Mouse (Mus musculus): ENCODE measurements around the gene Dcbld1. TPM values are rescaled to one million over a fixed set of nuclear protein-coding genes. Genes with fewer than 3 reads are reported as not detected.
"Not testable (repeated sequence)": the region's sequence is repeated elsewhere in the genome, so short reads cannot be mapped to it uniquely, and the experiment has no call there.

The Dcbld1 gene
- total RNA-seq, 2 experiments from 2014 or later, result 3.9 to 5.9 TPM

GRCm38 (mm10) chr10:52304574-52304973 lies 71.2 kb downstream of the Dcbld1 start:
- no peak for DNase-seq

- DNase-seq, result peak; percentile 70 to 91
Observed at GRCm38 (mm10) chr10:52309196-52309595, 75.8 kb downstream of the Dcbld1 start.

DNA sequence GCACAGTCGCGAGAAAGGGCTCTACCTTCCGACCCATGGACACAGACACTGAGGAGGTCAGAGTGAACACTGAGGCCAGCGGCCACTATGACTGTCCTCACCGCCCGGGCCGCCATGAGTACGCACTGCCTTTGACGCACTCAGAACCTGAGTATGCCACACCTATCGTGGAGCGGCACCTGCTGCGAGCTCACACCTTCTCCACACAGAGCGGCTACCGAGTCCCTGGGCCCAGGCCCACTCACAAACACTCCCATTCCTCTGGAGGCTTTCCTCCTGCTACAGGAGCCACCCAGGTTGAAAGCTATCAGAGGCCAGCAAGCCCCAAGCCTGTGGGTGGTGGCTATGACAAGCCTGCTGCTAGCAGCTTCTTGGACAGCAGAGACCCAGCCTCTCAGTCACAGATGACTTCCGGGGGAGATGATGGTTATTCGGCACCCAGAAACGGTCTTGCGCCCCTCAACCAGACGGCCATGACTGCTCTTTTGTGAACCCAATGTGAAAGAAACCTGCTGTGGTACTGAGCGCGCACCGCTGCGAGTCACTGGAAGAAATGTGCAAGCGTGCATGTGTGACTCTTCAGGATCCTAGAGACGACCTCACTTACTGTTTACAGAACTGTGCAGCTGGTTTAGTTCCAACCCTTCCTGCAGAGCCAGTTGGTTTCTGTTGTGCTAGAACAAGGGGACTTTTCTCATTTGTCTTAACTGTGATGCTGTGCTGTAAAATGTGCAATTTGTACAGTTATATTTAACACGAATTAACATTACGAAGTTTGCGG lies 86.3 kb downstream of the Dcbld1 start:
- DNase-seq, result no peak

- no peak for DNase-seq
Observed at GRCm38 (mm10) chr10:52321918-52322317, 88.5 kb downstream of the Dcbld1 start.

- DNase-seq, result peak; percentile 26 to 62
Observed at GRCm38 (mm10) chr10:52331007-52331406, 97.6 kb downstream of the Dcbld1 start.

GRCm38 (mm10) chr10:52343324-52343723 lies 109.9 kb downstream of the Dcbld1 start:
- DNase-seq, result not testable (repeated sequence)

GRCm38 (mm10) chr10:52353184-52353583 lies 119.8 kb downstream of the Dcbld1 start:
- DNase-seq, result no peak

DNA sequence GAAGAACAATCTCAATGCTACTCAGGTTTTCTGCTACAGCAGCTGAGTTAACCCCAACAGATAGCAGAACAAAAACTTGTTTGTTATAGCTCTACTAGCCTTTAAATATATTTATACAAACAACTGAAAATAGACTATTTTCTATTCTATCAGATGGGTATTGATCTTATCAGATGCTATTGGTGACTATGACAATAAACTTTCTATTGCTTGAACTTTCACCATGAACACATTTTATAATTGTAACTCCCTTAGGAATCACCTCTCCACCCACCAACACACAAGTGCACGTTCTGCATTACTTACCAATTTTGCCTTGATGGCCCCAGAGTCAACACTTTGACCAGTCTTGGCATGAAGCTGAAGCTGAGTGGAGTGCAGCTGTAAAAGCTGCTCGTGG lies 125.0 kb downstream of the Dcbld1 start, which contains the start of gene Gm26741:
Gene Gm26741, plus strand, starts transcription at position 301 of the 400 bp plus-strand sequence.
- no peak for DNase-seq

DNA sequence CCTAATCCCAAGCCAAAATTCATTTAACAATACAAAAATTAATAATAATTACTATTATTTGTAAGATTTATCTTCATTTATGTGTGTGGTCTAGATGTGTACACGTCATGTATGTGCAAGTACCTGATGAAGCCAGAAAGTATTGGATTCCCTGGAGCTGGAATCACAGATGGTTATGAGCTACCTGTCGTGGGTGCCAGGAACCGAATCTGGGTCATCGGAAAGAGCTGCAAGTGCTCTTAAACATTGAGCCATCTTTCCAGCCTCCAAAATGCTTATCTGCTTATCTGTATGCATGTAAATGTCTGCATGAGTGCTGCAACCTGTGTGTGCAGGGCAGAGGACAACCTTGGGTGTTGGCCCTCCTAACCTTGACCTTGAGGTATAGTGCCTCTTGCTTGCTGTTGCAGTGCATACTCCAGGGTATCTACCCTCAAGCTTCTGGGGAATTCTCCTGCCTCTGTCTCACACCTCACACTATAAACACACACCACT lies 126.9 kb downstream of the Dcbld1 start:
- DNase-seq, result no peak

DNA sequence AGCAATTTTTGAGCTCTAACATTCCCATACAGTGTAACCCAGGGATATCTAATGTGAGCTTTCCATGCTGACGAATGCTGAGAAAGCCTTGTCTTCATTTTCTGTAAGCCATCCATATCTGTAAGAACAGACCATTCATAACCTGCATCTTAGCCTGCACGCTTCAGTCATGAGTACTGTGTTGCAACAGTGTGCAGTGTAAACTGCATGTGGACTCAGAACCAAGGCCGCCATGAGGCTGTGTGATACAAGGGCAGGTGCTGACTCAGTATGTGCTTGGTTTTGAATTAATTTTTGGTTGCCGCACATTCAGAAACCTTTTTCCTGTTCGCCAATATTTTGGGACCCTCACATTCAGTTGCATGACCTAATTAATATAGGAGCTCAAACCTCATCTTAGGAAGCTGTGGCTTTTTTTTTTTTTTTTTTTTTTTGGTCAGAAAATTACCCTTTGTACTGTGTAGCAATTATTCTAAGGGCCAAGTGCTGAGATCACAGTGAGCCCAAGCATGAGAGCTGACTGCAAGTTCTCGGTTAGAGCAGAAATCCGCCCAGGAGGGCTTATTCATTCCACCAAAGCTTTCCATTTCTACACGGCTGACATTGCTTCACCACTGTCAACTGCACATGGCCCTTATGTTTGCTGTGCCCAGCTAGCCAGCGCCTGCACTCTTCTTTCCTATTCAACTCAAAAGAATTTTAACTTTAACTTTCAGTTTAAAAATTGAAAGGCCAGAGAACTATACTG lies 127.6 kb downstream of the Dcbld1 start:
- DNase-seq, result no peak

GRCm38 (mm10) chr10:52368376-52368775 lies 135.0 kb downstream of the Dcbld1 start:
- DNase-seq, result no peak

Other genes with a start within 250 kb of the Dcbld1 start
- under 1 TPM; 0.42 to 0.85 TPM for gene Vgll2, start 211.1 kb upstream of the Dcbld1 start, total RNA-seq (2021)
- not detected for gene Ros1, start 38.4 kb upstream of the Dcbld1 start, total RNA-seq (2021)
- gene Gm26741, start 125.1 kb downstream of the Dcbld1 start, total RNA-seq (2021), result not detected
- gene Gopc, start 148.5 kb downstream of the Dcbld1 start, total RNA-seq (2021), result 10 to 100 TPM; 12.2 to 13.1 TPM
- under 1 TPM; 0.21 to 0.40 TPM for gene Nepn, start 155.4 kb downstream of the Dcbld1 start, total RNA-seq (2021)
- gene Nus1, start 183.9 kb downstream of the Dcbld1 start, total RNA-seq (2021), result 10 to 100 TPM; 38.7 to 38.8 TPM

Data from heart, adult 18-20 months (tissue).